Mouse (Mus musculus) liver, adult 2 months (tissue): ENCODE data around the gene Padi6.

ENCODE experiments used
- CTCF ChIP-seq: fragments of 200-500 bp; IDR thresholded peaks from 2 replicates; pipeline ENCODE4 v1.5.1; 2011; ENCODE audit warnings: low read depth, low read length, control low read depth
- POLR2A ChIP-seq: fragments of 200-500 bp; IDR thresholded peaks from 2 replicates; pipeline ENCODE4 v1.6.1; 2011; ENCODE audit warnings: low read length, control low read depth; ENCODE audit not compliant: insufficient read depth; ENCODE audit errors: extremely low read depth

GRCm38 (mm10) chr4:140791071-140791470, 48.6 kb upstream of the Padi6 start:
- no peak for TF ChIP-seq CTCF
- no peak for TF ChIP-seq POLR2A
